Comparison of ENCODE assay signal across 8 mouse cellular contexts in genomic region chr2:19275602-19276539, GRCm38 (mm10).
DNase-seq lines count a peak whose midpoint lies in the region; ATAC-seq and TF ChIP-seq lines count a peak whose summit lies in the region.

No protein-coding gene starts in this region.

- DNase-seq in adipocyte (ENCODE audit: low spot score) = peak; percentile 83
- DNase-seq in gastrocnemius, adult 8-10 months (ENCODE audit: low spot score in 2 of 2) = peak; percentile 34 to 41
- DNase-seq in hindlimb bud, embryonic 11.5 days (ENCODE audit: extremely low spot score, low read depth, low spot score) = peak; percentile 69
- peak; percentile 43 to 76 for DNase-seq in left cerebral cortex, adult 8-10 months (ENCODE audit: low spot score in 2 of 2)
- DNase-seq in right cerebral cortex, adult 18-20 months = peak; percentile 77
- peak; percentile 44 for DNase-seq in urinary bladder, adult 2 months (ENCODE audit: low spot score)

- no peaks in the 10 kb centered on the region for H3K4me1 ChIP-seq in cortical plate, adult 2 months (ENCODE audit: control insufficient read depth, insufficient read depth, low read length)

- ATAC-seq in megakaryocyte, adult 5-6 weeks (ENCODE audit: poor library complexity, severe bottlenecking) = peak; percentile 94

- peak; percentile 72 for TF ChIP-seq CTCF in cortical plate, adult 2 months (IDR thresholded peaks at IDR 0.05; ENCODE audit: extremely low read depth, insufficient read depth, low read length)

- no peak for TF ChIP-seq POLR2A in cortical plate, adult 2 months (IDR thresholded peaks at IDR 0.05; ENCODE audit: extremely low read depth, insufficient read depth, low read length)

- peak overlapping the region; percentile 58 for H3K4me3 ChIP-seq in cortical plate, adult 2 months (ENCODE audit: insufficient read depth, low read length)

- no peak overlapping the region for H3K27ac ChIP-seq in cortical plate, adult 2 months (ENCODE audit: insufficient read depth, low read length)
